Mouse (Mus musculus): ENCODE data around the gene Sox13. TPM values are rescaled to one million over a fixed set of nuclear protein-coding genes. Genes with fewer than 3 reads are reported as not detected.

The Sox13 gene
- total and polyA plus RNA-seq, 3 experiments, result 0.34 to 1.4 (median 0.90) TPM

DNA sequence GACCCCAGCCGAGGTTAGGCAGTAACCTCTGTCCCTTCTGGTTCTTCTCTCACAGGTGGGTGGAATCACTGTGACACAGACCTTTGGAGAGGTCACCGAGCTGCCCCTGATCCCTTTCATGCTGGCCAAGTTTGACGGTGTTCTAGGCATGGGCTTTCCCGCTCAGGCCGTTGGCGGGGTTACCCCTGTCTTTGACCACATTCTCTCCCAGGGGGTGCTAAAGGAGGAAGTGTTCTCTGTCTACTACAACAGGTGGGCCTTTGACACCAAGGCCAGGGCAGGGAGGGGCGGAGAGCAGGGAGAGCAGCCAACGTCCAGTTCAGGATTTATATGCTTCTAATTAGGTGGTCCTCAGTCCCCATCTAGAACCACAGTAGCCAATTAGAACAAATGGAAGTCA lies 67.8 kb downstream of the Sox13 start:
- Histone ChIP-seq H3K27ac (ENCODE audit: insufficient read depth, low read depth) (no peak overlapping the region), H3K4me1 (ENCODE audit: control insufficient read depth in 1 of 2, insufficient read depth in 2 of 2) (peaks cover 18 to 32% of the 10 kb centered on the region in 2 experiments), H3K4me3 (replicated peaks in 1 of 3; ENCODE audit: low read depth in 2 of 3, low read length in 2 of 3, poor library complexity in 1 of 3) (peak overlapping the region in 1 of 3 experiments; percentile 9), H3K79me2 (replicated peaks; ENCODE audit: control insufficient read depth, extremely low read depth, insufficient read depth, poor library complexity, severe bottlenecking) (no peaks in the 10 kb centered on the region), H3K9me3 (replicated peaks; ENCODE audit: low read length) (peaks cover 5% of the 10 kb centered on the region), H3K9ac (ENCODE audit: insufficient read depth, low read depth) (no peak overlapping the region), H3K4me2 (ENCODE audit: insufficient read depth, low read depth, poor library complexity, severe bottlenecking) (peak overlapping the region; percentile 39), H3K27me3 (replicated peaks) (peaks cover 76% of the 10 kb centered on the region), H3K36me3 (replicated peaks in 1 of 2; ENCODE audit: control insufficient read depth in 1 of 2, insufficient read depth in 1 of 2, low read length in 1 of 2) (no peaks in the 10 kb centered on the region)
- dilution Hi-C loops (cut with MboI; ENCODE audit: extremely low pct_ligation_motif_present, extremely low pct_unique_long_range_greater_than_20kb, low sequenced_read_pairs), result no loop called here
- in situ Hi-C loops (cut with MboI; ENCODE audit: low pct_ligation_motif_present, low pct_unique_long_range_greater_than_20kb, low sequenced_read_pairs), result loop anchor here (25.0 kb wide), 1 partner anchor 319 kb away; the partner anchor contains the start of genes Mdm4 and Pik3c2b
- peak; percentile 69 for DNase-seq (ENCODE audit: extremely low read depth)
- TF ChIP-seq MEF2A (IDR thresholded peaks at IDR 0.05; ENCODE audit: borderline replicate concordance, low read depth, low read length) (peak; percentile 45; the same call in 1 of the 2 replicates), RCOR1 (conservative IDR thresholded peaks at IDR 0.05; ENCODE audit: low read depth, low read length) (peak; percentile 70), GABPA (IDR thresholded peaks at IDR 0.05; ENCODE audit: insufficient replicate concordance, low read depth, low read length) (no peak), KAT2A (IDR thresholded peaks at IDR 0.05; ENCODE audit: insufficient replicate concordance, low read length) (0 out of 2 replicates have a peak, but pooled peaks have one; percentile 21), ETS1 (conservative IDR thresholded peaks at IDR 0.05; ENCODE audit: low read depth, low read length) (peak; percentile 48), RAD21 (IDR thresholded peaks at IDR 0.05; ENCODE audit: low read depth, low read length) (no peak), IRF4 (IDR thresholded peaks at IDR 0.05; ENCODE audit: low read depth, low read length) (peak; percentile 89), USF1 (IDR thresholded peaks at IDR 0.05; ENCODE audit: low read depth, low read length) (no peak), MAFK (IDR thresholded peaks at IDR 0.05; ENCODE audit: insufficient replicate concordance, low read length) (0 out of 2 replicates have a peak, but pooled peaks have one; percentile 31), JUN (IDR thresholded peaks at IDR 0.05; ENCODE audit: insufficient read depth, low read depth, low read length) (no peak), TBP (conservative IDR thresholded peaks at IDR 0.05; ENCODE audit: low read depth, low read length) (no peak), POLR2A (IDR thresholded peaks at IDR 0.05; ENCODE audit: low read depth, low read length) (no peak), SIN3A (IDR thresholded peaks at IDR 0.05; ENCODE audit: low read length) (peak; percentile 30; the same call in 1 of the 2 replicates), NRF1 (IDR thresholded peaks at IDR 0.05; ENCODE audit: low read depth, low read length) (no peak), E2F4 (IDR thresholded peaks at IDR 0.05; ENCODE audit: insufficient replicate concordance, low read depth, low read length) (peak; percentile 74; the same call in 1 of the 2 replicates), CHD2 (IDR thresholded peaks at IDR 0.05; ENCODE audit: low read length) (peak; percentile 38; the same call in 1 of the 2 replicates), ZC3H11A (IDR thresholded peaks at IDR 0.05; ENCODE audit: low read depth, low read length) (no peak), ZKSCAN1 (IDR thresholded peaks at IDR 0.05; ENCODE audit: borderline replicate concordance, low read depth, low read length) (no peak), TCF12 (IDR thresholded peaks at IDR 0.05; ENCODE audit: low read depth, low read length) (peak; percentile 88), EP300 (IDR thresholded peaks at IDR 0.05; ENCODE audit: low read length) (peak; percentile 84), UBTF (IDR thresholded peaks at IDR 0.05; ENCODE audit: low read depth, low read length) (no peak), BHLHE40 (IDR thresholded peaks at IDR 0.05; ENCODE audit: low read depth, low read length) (peak; percentile 20; the same call in 1 of the 2 replicates), NELFE (IDR thresholded peaks at IDR 0.05; ENCODE audit: low read depth, low read length) (no peak), ELF1 (IDR thresholded peaks at IDR 0.05; ENCODE audit: low read depth, low read length) (peak; percentile 55; the same call in 1 of the 2 replicates), MAZ (IDR thresholded peaks at IDR 0.05; ENCODE audit: low read depth, low read length) (peak; percentile 77), MAX (IDR thresholded peaks at IDR 0.05; ENCODE audit: low read length) (no peak), POLR2AphosphoS2 (IDR thresholded peaks at IDR 0.05; ENCODE audit: low read depth, low read length) (no peak)

Data from CH12.LX (cell line).